Mouse (Mus musculus) intestine, embryonic 15.5 days (tissue): ENCODE results near the gene Fnbp1l. TPM values are rescaled to one million over a fixed set of nuclear protein-coding genes. Genes with fewer than 3 reads are reported as not detected.
A peak's percentile ranks its signal among the peaks of the same experiment; 100 is the strongest.

Experiments used
- ATAC-seq: fragments of 200-750 bp; cut with Nextera tagmentation; 2 replicates; pipeline ENCODE4 v1.8.0; 2017; ENCODE audit warnings: moderate TSS enrichment, moderate library complexity
- H3K27ac ChIP-seq: fragments of 300-500 bp; sonication (generic); 2 replicates; pipeline ENCODE4 v1.5.1; 2015; ENCODE audit warnings: mild to moderate bottlenecking, inconsistent platforms
- H3K27me3 ChIP-seq: fragments of 300-500 bp; sonication (generic); replicated peaks from 2 replicates; pipeline ENCODE4 v1.6.1; 2015; ENCODE audit warnings: inconsistent platforms
- H3K36me3 ChIP-seq: fragments of 300-500 bp; sonication (generic); 2 replicates; pipeline ENCODE4 v1.6.1; 2015; ENCODE audit warnings: inconsistent platforms
- H3K4me1 ChIP-seq: fragments of 300-500 bp; sonication (generic); replicated peaks from 2 replicates; pipeline ENCODE4 v1.6.1; 2015; ENCODE audit warnings: inconsistent platforms
- H3K4me2 ChIP-seq: fragments of 300-500 bp; sonication (generic); replicated peaks from 2 replicates; pipeline ENCODE4 v1.6.1; 2015; ENCODE audit warnings: mild to moderate bottlenecking, inconsistent platforms
- H3K4me3 ChIP-seq: fragments of 300-500 bp; sonication (generic); replicated peaks from 2 replicates; pipeline ENCODE4 v1.5.1; 2015; ENCODE audit warnings: inconsistent platforms
- H3K9ac ChIP-seq: fragments of 300-500 bp; sonication (generic); 2 replicates; pipeline ENCODE4 v1.6.1; 2015; ENCODE audit warnings: inconsistent platforms
- H3K9me3 ChIP-seq: fragments of 300-500 bp; sonication (generic); 2 replicates; pipeline ENCODE4 v1.6.1; 2016; ENCODE audit warnings: inconsistent platforms
- WGBS: fragments of 180-500 bp; shearing (Covaris S2); methylation state at CpG from one replicate; pipeline ENCODE4 v1.1.7; 2015; 5-methylcytosine and 5-hydroxymethylcytosine counted together
- polyA plus RNA-seq: library from polyadenylated mRNA; unstranded; fragments of >200 nt; fragmentation: Nextera tagmentation; extraction: Ambion mirVana; gene quantifications from 2 replicates; pipeline ENCODE4 v1.2.1, GENCODE M21; 2015

Fnbp1l gene
- polyA plus RNA-seq = 40.0 and 43.1 TPM in 2 replicates

GRCm38 (mm10) chr3:122618991-122619930 lies at the start of gene Fnbp1l:
Gene Fnbp1l (minus strand): TSS chr3:122619715.
- no peaks in the 10 kb centered on the region for H3K9me3 ChIP-seq
- H3K36me3 ChIP-seq = no peaks in the 10 kb centered on the region
- H3K27me3 ChIP-seq = no peaks in the 10 kb centered on the region
- WGBS = under 1% methylated on average over 94 of the region's 118 CpGs
- H3K9ac ChIP-seq = peak within 1 kb of the TSS; percentile 98
- H3K27ac ChIP-seq = peak within 1 kb of the TSS; percentile 98
- peak within 1 kb of the TSS; percentile 91 for H3K4me2 ChIP-seq
- peak; percentile 83 for ATAC-seq
- peak within 1 kb of the TSS; percentile 98 for H3K4me3 ChIP-seq
- peaks cover 15% of the 10 kb centered on the region for H3K4me1 ChIP-seq

GRCm38 (mm10) chr3:122660795-122661194 lies 41.3 kb upstream of the Fnbp1l start:
- no peaks in the 10 kb centered on the region for H3K4me1 ChIP-seq
- peak; percentile 71; the same call in 1 of the 2 replicates for ATAC-seq
- no peak overlapping the region for H3K9ac ChIP-seq
- no peaks in the 10 kb centered on the region for H3K27me3 ChIP-seq
- no peaks in the 10 kb centered on the region for H3K9me3 ChIP-seq
- H3K27ac ChIP-seq = no peak overlapping the region
- H3K4me3 ChIP-seq = no peak overlapping the region
- H3K4me2 ChIP-seq = no peak overlapping the region
- 44% methylated on average over 2 of the region's 2 CpGs for WGBS
- H3K36me3 ChIP-seq = no peaks in the 10 kb centered on the region

- H3K36me3 ChIP-seq = no peaks in the 10 kb centered on the region
- H3K27me3 ChIP-seq = no peaks in the 10 kb centered on the region
- H3K27ac ChIP-seq = no peak overlapping the region
- H3K4me3 ChIP-seq = no peak overlapping the region
- 65% methylated on average over 5 of the region's 5 CpGs for WGBS
- no peaks in the 10 kb centered on the region for H3K9me3 ChIP-seq
- H3K4me1 ChIP-seq = no peaks in the 10 kb centered on the region
- peak; percentile 84 for ATAC-seq
- H3K4me2 ChIP-seq = no peak overlapping the region
- no peak overlapping the region for H3K9ac ChIP-seq
Measured at GRCm38 (mm10) chr3:122659261-122659917, 39.9 kb upstream of the Fnbp1l start.

GRCm38 (mm10) chr3:122647195-122647837 lies 27.8 kb upstream of the Fnbp1l start:
- no peaks in the 10 kb centered on the region for H3K36me3 ChIP-seq
- no peaks in the 10 kb centered on the region for H3K4me1 ChIP-seq
- no peaks in the 10 kb centered on the region for H3K9me3 ChIP-seq
- ATAC-seq = 0 out of 2 replicates have a peak, but pooled peaks have one; percentile 23
- WGBS = 66% methylated on average over 13 of the region's 13 CpGs
- H3K27ac ChIP-seq = no peak overlapping the region
- H3K4me3 ChIP-seq = no peak overlapping the region
- H3K9ac ChIP-seq = no peak overlapping the region
- no peaks in the 10 kb centered on the region for H3K27me3 ChIP-seq
- H3K4me2 ChIP-seq = no peak overlapping the region

- peaks cover 5% of the 10 kb centered on the region for H3K4me1 ChIP-seq
- H3K9ac ChIP-seq = no peak overlapping the region
- H3K4me3 ChIP-seq = no peak overlapping the region
- H3K27ac ChIP-seq = no peak overlapping the region
- no peaks in the 10 kb centered on the region for H3K27me3 ChIP-seq
- H3K4me2 ChIP-seq = no peak overlapping the region
- no peaks in the 10 kb centered on the region for H3K36me3 ChIP-seq
- no peaks in the 10 kb centered on the region for H3K9me3 ChIP-seq
- ATAC-seq = no peak
Measured at GRCm38 (mm10) chr3:122640286-122640685, 20.8 kb upstream of the Fnbp1l start.

GRCm38 (mm10) chr3:122639197-122639475 lies 19.6 kb upstream of the Fnbp1l start:
- no peaks in the 10 kb centered on the region for H3K9me3 ChIP-seq
- 84% methylated on average over 2 of the region's 2 CpGs for WGBS
- ATAC-seq = no peak
- H3K27ac ChIP-seq = no peak overlapping the region
- H3K4me2 ChIP-seq = no peak overlapping the region
- peaks cover 7% of the 10 kb centered on the region for H3K4me1 ChIP-seq
- H3K9ac ChIP-seq = no peak overlapping the region
- no peak overlapping the region for H3K4me3 ChIP-seq
- no peaks in the 10 kb centered on the region for H3K36me3 ChIP-seq
- H3K27me3 ChIP-seq = no peaks in the 10 kb centered on the region

GRCm38 (mm10) chr3:122638329-122639196 lies 19.0 kb upstream of the Fnbp1l start:
- Histone ChIP-seq H3K9me3 (no peaks in the 10 kb centered on the region), H3K4me2 (0 out of 2 replicates have a peak overlapping the region, but pooled peaks have one; percentile 28), H3K4me3 (no peak overlapping the region), H3K9ac (no peak overlapping the region), H3K27me3 (no peaks in the 10 kb centered on the region), H3K36me3 (no peaks in the 10 kb centered on the region), H3K27ac (no peak overlapping the region), H3K4me1 (peaks cover 7% of the 10 kb centered on the region)
- WGBS = 42% methylated on average over 14 of the region's 14 CpGs
- peak; percentile 84 for ATAC-seq

- no peaks in the 10 kb centered on the region for H3K36me3 ChIP-seq
- no peak for ATAC-seq
- no peaks in the 10 kb centered on the region for H3K27me3 ChIP-seq
- H3K4me3 ChIP-seq = no peak overlapping the region
- H3K9me3 ChIP-seq = no peaks in the 10 kb centered on the region
- H3K9ac ChIP-seq = no peak overlapping the region
- H3K4me1 ChIP-seq = peaks cover 7% of the 10 kb centered on the region
- 84% methylated on average over 1 of the region's 1 CpGs for WGBS
- no peak overlapping the region for H3K27ac ChIP-seq
- H3K4me2 ChIP-seq = no peak overlapping the region
Measured at GRCm38 (mm10) chr3:122637280-122637679, 17.8 kb upstream of the Fnbp1l start.

- H3K27ac ChIP-seq = no peak overlapping the region
- no peak overlapping the region for H3K4me3 ChIP-seq
- H3K9ac ChIP-seq = no peak overlapping the region
- H3K4me1 ChIP-seq = peaks cover 7% of the 10 kb centered on the region
- H3K9me3 ChIP-seq = no peaks in the 10 kb centered on the region
- WGBS = 19% methylated on average over 12 of the region's 12 CpGs
- no peaks in the 10 kb centered on the region for H3K27me3 ChIP-seq
- ATAC-seq = 0 out of 2 replicates have a peak, but pooled peaks have one; percentile 37
- H3K36me3 ChIP-seq = no peaks in the 10 kb centered on the region
- H3K4me2 ChIP-seq = peak overlapping the region; percentile 20; the same call in 1 of the 2 replicates
Measured at GRCm38 (mm10) chr3:122635246-122635645, 15.7 kb upstream of the Fnbp1l start.

GRCm38 (mm10) chr3:122629580-122629979 lies 10.1 kb upstream of the Fnbp1l start:
- H3K4me1 ChIP-seq = no peaks in the 10 kb centered on the region
- no peak overlapping the region for H3K27ac ChIP-seq

GRCm38 (mm10) chr3:122628956-122629355 lies 9.4 kb upstream of the Fnbp1l start:
- Histone ChIP-seq H3K4me1 (no peaks in the 10 kb centered on the region), H3K9me3 (no peaks in the 10 kb centered on the region), H3K4me2 (no peak overlapping the region), H3K9ac (no peak overlapping the region), H3K4me3 (no peak overlapping the region), H3K27me3 (no peaks in the 10 kb centered on the region), H3K27ac (no peak overlapping the region), H3K36me3 (no peaks in the 10 kb centered on the region)
- WGBS = 69% methylated on average over 3 of the region's 3 CpGs
- no peak for ATAC-seq

More at GRCm38 (mm10) chr3:122629580-122629979, 10.1 kb upstream of the Fnbp1l start:
- Histone ChIP-seq H3K4me2 (peak overlapping the region; percentile 41), H3K9me3 (no peaks in the 10 kb centered on the region), H3K9ac (no peak overlapping the region), H3K36me3 (no peaks in the 10 kb centered on the region), H3K27me3 (no peaks in the 10 kb centered on the region), H3K4me3 (peak overlapping the region; percentile 6; the same call in 1 of the 2 replicates)
- peak; percentile 71 for ATAC-seq
- 22% methylated on average over 13 of the region's 13 CpGs for WGBS
